Mouse (Mus musculus) neutrophil, adult 59 days (primary cell): ENCODE measurements around the gene Gm8024. TPM values are rescaled to one million over a fixed set of nuclear protein-coding genes. Genes with fewer than 3 reads are reported as not detected.

Source experiments
- total RNA-seq, 2 experiments: library from RNA; stranded (reverse); gene quantifications; 1 replicate in 1 of 2; 2 replicates in 1 of 2; pipeline ENCODE4 v1.2.4; 2023

The Gm8024 gene
- not detected for total RNA-seq

GRCm38 (mm10) chr14:42524182-42524581, at the start of gene Gm8024:
Gene Gm8024 (minus strand): TSS chr14:42524282.

GRCm38 (mm10) chr14:42502249-42502648, 21.8 kb downstream of the Gm8024 start, which contains the start of gene Gm8020:
Gene Gm8020 (minus strand): TSS chr14:42502349.

Other genes with a start within 250 kb of the Gm8024 start
- not detected for gene Gm9611, start 226.9 kb downstream of the Gm8024 start, total RNA-seq
- not detected for gene Gm7995, start 214.1 kb downstream of the Gm8024 start, total RNA-seq
- not detected for gene Gm8005, start 84.6 kb downstream of the Gm8024 start, total RNA-seq
- not detected for gene Gm8011, start 60.4 kb downstream of the Gm8024 start, total RNA-seq
- gene Gm8020, start 21.9 kb downstream of the Gm8024 start, total RNA-seq = not detected
- gene Gm17124, start 75.6 kb upstream of the Gm8024 start, total RNA-seq = not detected
- not detected for gene Gm3633, start 117.6 kb upstream of the Gm8024 start, total RNA-seq
- gene Gm10378, start 131.7 kb upstream of the Gm8024 start, total RNA-seq = not detected
- gene Gm3015, start 244.5 kb upstream of the Gm8024 start, total RNA-seq = not detected